Mouse (Mus musculus) CH12F3 (cell line): ENCODE data around the gene Nos3.

ENCODE experiments used
- in situ Hi-C: fragments of 300-500 bp; cut with MboI; formaldehyde crosslinking; loops from 2 replicates; pipeline ENCODE4 v1.14.3; 2020; ENCODE audit warnings: low sequenced_read_pairs

Gene Nos3

DNA sequence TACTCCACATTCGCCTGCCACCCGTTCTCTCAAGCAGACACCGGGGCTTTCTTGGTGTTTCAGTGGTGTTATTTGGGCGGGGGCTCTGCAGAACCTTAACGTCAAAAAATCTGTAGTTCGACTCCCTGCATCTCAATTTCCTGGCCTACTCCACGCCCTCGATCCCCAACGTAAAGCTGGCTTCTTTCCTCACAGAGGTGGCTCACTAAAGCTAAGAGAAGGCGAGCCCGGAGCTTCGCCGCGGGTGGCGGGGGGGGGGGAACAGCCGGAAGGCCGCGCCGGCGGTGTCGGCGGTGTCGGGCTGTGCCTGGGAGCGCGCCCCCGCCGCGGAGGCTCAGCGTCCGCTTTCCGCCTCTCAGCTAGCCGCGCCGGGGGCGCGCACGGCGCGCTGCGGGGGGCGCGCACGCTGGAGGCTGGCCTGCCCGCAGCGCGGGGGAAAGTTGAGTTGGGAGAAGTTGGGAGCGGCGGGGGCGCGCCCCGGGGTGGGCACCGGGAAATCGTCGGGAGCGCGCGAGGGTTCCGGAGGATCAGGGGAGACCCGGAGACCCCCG is 60.3 kb downstream of the Nos3 start:
- in situ Hi-C loops: no loop called here

GRCm38 (mm10) chr5:24425421-24426036 is 60.9 kb downstream of the Nos3 start:
- in situ Hi-C loops: no loop called here

- in situ Hi-C loops: no loop called here
Observed at GRCm38 (mm10) chr5:24426037-24426432, 61.4 kb downstream of the Nos3 start.

- in situ Hi-C loops: no loop called here
Observed at GRCm38 (mm10) chr5:24426556-24427284, 62.1 kb downstream of the Nos3 start.

- in situ Hi-C loops: no loop called here
Observed at GRCm38 (mm10) chr5:24427285-24427633, 62.6 kb downstream of the Nos3 start.

DNA sequence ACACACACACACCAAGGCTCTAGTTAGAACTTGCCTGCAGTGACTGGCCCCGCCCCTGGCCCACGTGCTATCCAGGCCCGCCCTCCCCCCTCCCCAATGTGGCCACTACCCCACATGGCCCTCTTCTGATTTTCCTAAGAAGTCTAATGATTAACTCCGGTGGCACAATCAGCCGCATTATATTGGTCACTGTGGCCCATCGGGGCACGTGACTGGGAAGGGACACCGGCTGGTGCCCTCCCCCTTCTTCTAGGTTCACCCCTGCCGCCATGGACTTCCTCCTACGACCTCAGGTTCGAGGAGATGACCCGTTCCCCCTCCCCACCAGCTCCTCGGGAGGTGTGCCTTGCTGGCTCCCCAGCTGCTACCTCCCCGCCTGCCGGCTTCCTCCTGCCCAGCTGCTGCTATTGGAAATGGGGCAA is 63.4 kb downstream of the Nos3 start:
- in situ Hi-C loops: no loop called here

GRCm38 (mm10) chr5:24428596-24428995 is 64.0 kb downstream of the Nos3 start:
- in situ Hi-C loops: no loop called here

DNA sequence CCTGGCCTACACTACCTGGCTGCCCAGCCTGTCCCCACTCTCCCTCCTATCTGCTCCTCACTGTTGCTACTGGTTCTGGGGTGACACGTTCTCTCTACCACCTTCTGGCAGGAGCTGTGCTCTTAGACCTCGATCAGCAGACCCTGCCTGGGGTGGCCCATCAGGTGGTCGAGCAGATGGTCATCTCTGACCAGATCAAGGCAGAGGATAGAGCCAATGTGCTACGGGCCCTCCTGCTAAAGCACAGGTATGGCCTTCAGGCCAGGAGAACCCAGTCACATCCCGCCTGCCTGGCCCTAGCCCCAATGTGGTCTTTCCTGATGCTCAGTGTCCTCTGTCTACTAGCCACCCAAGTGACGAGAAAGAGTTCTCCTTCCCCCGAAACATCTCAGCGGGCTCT is 69.4 kb downstream of the Nos3 start:
- in situ Hi-C loops: no loop called here
